Mouse (Mus musculus): ENCODE measurements at regions not wholly inside any gene's neighbourhood (a gene's known extent, or its start where the extent isn't known, plus 50 kb on each side); places are given as distances from the start of the nearest gene placed in this dataset.

GRCm38 (mm10) chr8:127982165-127982564 lies 376.2 kb upstream of the Nrp1 start:
- no peak for ATAC-seq (replicated peaks; ENCODE audit: insufficient number of reproducible peaks, low FRiP score, low TSS enrichment, low read depth)
- H3K4me2 ChIP-seq (ENCODE audit: low read depth, low read length) = no peak overlapping the region

GRCm38 (mm10) chr8:127985616-127986015 lies 372.8 kb upstream of the Nrp1 start:
- no peak for ATAC-seq (replicated peaks; ENCODE audit: insufficient number of reproducible peaks, low FRiP score, low TSS enrichment, low read depth)
- Histone ChIP-seq H3K4me3 (ENCODE audit: low read depth, low read length) (no peak overlapping the region), H3K27ac (replicated peaks; ENCODE audit: low read depth, low read length) (no peak overlapping the region), H3K36me3 (replicated peaks; ENCODE audit: control insufficient read depth, insufficient read depth, low read depth, low read length) (no peaks in the 10 kb centered on the region), H3K4me2 (ENCODE audit: low read depth, low read length) (no peak overlapping the region), H3K4me1 (ENCODE audit: control insufficient read depth, insufficient read depth, low read length) (no peaks in the 10 kb centered on the region), H3K27me3 (ENCODE audit: control insufficient read depth, insufficient read depth, low read length) (no peaks in the 10 kb centered on the region), H3K9ac (replicated peaks; ENCODE audit: low read length) (no peak overlapping the region), H3K9me3 (replicated peaks; ENCODE audit: control insufficient read depth, low read length) (no peaks in the 10 kb centered on the region)
- DNase-seq (ENCODE audit: low spot score) = no peak
- WGBS = 60% methylated on average over 6 of the region's 6 CpGs

More at GRCm38 (mm10) chr8:127982165-127982564, 376.2 kb upstream of the Nrp1 start:
- 88% methylated on average over 5 of the region's 5 CpGs for WGBS
- Histone ChIP-seq H3K9me3 (replicated peaks; ENCODE audit: control insufficient read depth, low read length) (no peaks in the 10 kb centered on the region), H3K27me3 (ENCODE audit: control insufficient read depth, insufficient read depth, low read length) (no peaks in the 10 kb centered on the region), H3K36me3 (replicated peaks; ENCODE audit: control insufficient read depth, insufficient read depth, low read depth, low read length) (no peaks in the 10 kb centered on the region), H3K4me1 (ENCODE audit: control insufficient read depth, insufficient read depth, low read length) (no peaks in the 10 kb centered on the region), H3K27ac (replicated peaks; ENCODE audit: low read depth, low read length) (no peak overlapping the region), H3K9ac (replicated peaks; ENCODE audit: low read length) (no peak overlapping the region), H3K4me3 (ENCODE audit: low read depth, low read length) (no peak overlapping the region)
- DNase-seq (ENCODE audit: low spot score) = no peak

GRCm38 (mm10) chr8:127988887-127989286 lies 369.5 kb upstream of the Nrp1 start:
- no peaks in the 10 kb centered on the region for H3K9me3 ChIP-seq (replicated peaks; ENCODE audit: control insufficient read depth, low read length)
- no peaks in the 10 kb centered on the region for H3K36me3 ChIP-seq (replicated peaks; ENCODE audit: control insufficient read depth, insufficient read depth, low read depth, low read length)
- no peak for DNase-seq (ENCODE audit: low spot score)
- no peaks in the 10 kb centered on the region; the same call in 1 of the 2 replicates for H3K4me1 ChIP-seq (ENCODE audit: control insufficient read depth, insufficient read depth, low read length)
- WGBS = 79% methylated on average over 1 of the region's 1 CpGs
- H3K27me3 ChIP-seq (ENCODE audit: control insufficient read depth, insufficient read depth, low read length) = no peaks in the 10 kb centered on the region
- no peak overlapping the region for H3K27ac ChIP-seq (replicated peaks; ENCODE audit: low read depth, low read length)
- no peak overlapping the region for H3K4me3 ChIP-seq (ENCODE audit: low read depth, low read length)
- H3K9ac ChIP-seq (replicated peaks; ENCODE audit: low read length) = no peak overlapping the region
- ATAC-seq (replicated peaks; ENCODE audit: insufficient number of reproducible peaks, low FRiP score, low TSS enrichment, low read depth) = no peak
- no peak overlapping the region for H3K4me2 ChIP-seq (ENCODE audit: low read depth, low read length)

- no peak for ATAC-seq (replicated peaks; ENCODE audit: insufficient number of reproducible peaks, low FRiP score, low TSS enrichment, low read depth)
- H3K36me3 ChIP-seq (replicated peaks; ENCODE audit: control insufficient read depth, insufficient read depth, low read depth, low read length) = no peaks in the 10 kb centered on the region
- H3K4me1 ChIP-seq (ENCODE audit: control insufficient read depth, insufficient read depth, low read length) = no peaks in the 10 kb centered on the region; the same call in 1 of the 2 replicates
- H3K27me3 ChIP-seq (ENCODE audit: control insufficient read depth, insufficient read depth, low read length) = no peaks in the 10 kb centered on the region
- WGBS = 83% methylated on average over 1 of the region's 1 CpGs
- no peak overlapping the region for H3K27ac ChIP-seq (replicated peaks; ENCODE audit: low read depth, low read length)
- H3K9me3 ChIP-seq (replicated peaks; ENCODE audit: control insufficient read depth, low read length) = no peaks in the 10 kb centered on the region
- H3K9ac ChIP-seq (replicated peaks; ENCODE audit: low read length) = no peak overlapping the region
- H3K4me2 ChIP-seq (ENCODE audit: low read depth, low read length) = no peak overlapping the region
- no peak overlapping the region for H3K4me3 ChIP-seq (ENCODE audit: low read depth, low read length)
- no peak for DNase-seq (ENCODE audit: low spot score)
Observed at GRCm38 (mm10) chr8:127994898-127995297, 363.5 kb upstream of the Nrp1 start.

- H3K36me3 ChIP-seq (replicated peaks; ENCODE audit: control insufficient read depth, insufficient read depth, low read depth, low read length) = no peaks in the 10 kb centered on the region
- no peak overlapping the region for H3K4me2 ChIP-seq (ENCODE audit: low read depth, low read length)
- ATAC-seq (replicated peaks; ENCODE audit: insufficient number of reproducible peaks, low FRiP score, low TSS enrichment, low read depth) = no peak
- H3K27ac ChIP-seq (replicated peaks; ENCODE audit: low read depth, low read length) = no peak overlapping the region
- no peak for DNase-seq (ENCODE audit: low spot score)
- WGBS = 88% methylated on average over 1 of the region's 1 CpGs
- no peaks in the 10 kb centered on the region for H3K27me3 ChIP-seq (ENCODE audit: control insufficient read depth, insufficient read depth, low read length)
- H3K4me3 ChIP-seq (ENCODE audit: low read depth, low read length) = no peak overlapping the region
- H3K9ac ChIP-seq (replicated peaks; ENCODE audit: low read length) = no peak overlapping the region
- no peaks in the 10 kb centered on the region; the same call in 1 of the 2 replicates for H3K4me1 ChIP-seq (ENCODE audit: control insufficient read depth, insufficient read depth, low read length)
- H3K9me3 ChIP-seq (replicated peaks; ENCODE audit: control insufficient read depth, low read length) = no peaks in the 10 kb centered on the region
Observed at GRCm38 (mm10) chr8:127995490-127995889, 362.9 kb upstream of the Nrp1 start.

GRCm38 (mm10) chr8:128002386-128002785 lies 356.0 kb upstream of the Nrp1 start:
- DNase-seq (ENCODE audit: low spot score) (no peak), ATAC-seq (replicated peaks; ENCODE audit: insufficient number of reproducible peaks, low FRiP score, low TSS enrichment, low read depth) (no peak)
- H3K4me1 ChIP-seq (ENCODE audit: control insufficient read depth, insufficient read depth, low read length) = no peaks in the 10 kb centered on the region
- no peaks in the 10 kb centered on the region for H3K9me3 ChIP-seq (replicated peaks; ENCODE audit: control insufficient read depth, low read length)
- no peak overlapping the region for H3K27ac ChIP-seq (replicated peaks; ENCODE audit: low read depth, low read length)
- H3K36me3 ChIP-seq (replicated peaks; ENCODE audit: control insufficient read depth, insufficient read depth, low read depth, low read length) = no peaks in the 10 kb centered on the region
- H3K27me3 ChIP-seq (ENCODE audit: control insufficient read depth, insufficient read depth, low read length) = no peaks in the 10 kb centered on the region
- no peak overlapping the region for H3K9ac ChIP-seq (replicated peaks; ENCODE audit: low read length)
- no peak overlapping the region for H3K4me3 ChIP-seq (ENCODE audit: low read depth, low read length)
- H3K4me2 ChIP-seq (ENCODE audit: low read depth, low read length) = no peak overlapping the region
- 60% methylated on average over 2 of the region's 2 CpGs for WGBS

- ATAC-seq (replicated peaks; ENCODE audit: insufficient number of reproducible peaks, low FRiP score, low TSS enrichment, low read depth) (no peak), DNase-seq (ENCODE audit: low spot score) (no peak)
Observed at GRCm38 (mm10) chr8:128002806-128003205, 355.6 kb upstream of the Nrp1 start.

GRCm38 (mm10) chr8:128003385-128003784 lies 355.0 kb upstream of the Nrp1 start:
- H3K9me3 ChIP-seq (replicated peaks; ENCODE audit: control insufficient read depth, low read length) = no peaks in the 10 kb centered on the region
- DNase-seq (ENCODE audit: low spot score) = no peak
- H3K9ac ChIP-seq (replicated peaks; ENCODE audit: low read length) = no peak overlapping the region
- WGBS = 22% methylated on average over 1 of the region's 1 CpGs
- no peak overlapping the region for H3K4me3 ChIP-seq (ENCODE audit: low read depth, low read length)
- no peaks in the 10 kb centered on the region for H3K4me1 ChIP-seq (ENCODE audit: control insufficient read depth, insufficient read depth, low read length)
- no peak for ATAC-seq (replicated peaks; ENCODE audit: insufficient number of reproducible peaks, low FRiP score, low TSS enrichment, low read depth)
- no peak overlapping the region for H3K27ac ChIP-seq (replicated peaks; ENCODE audit: low read depth, low read length)
- no peaks in the 10 kb centered on the region for H3K27me3 ChIP-seq (ENCODE audit: control insufficient read depth, insufficient read depth, low read length)
- no peak overlapping the region for H3K4me2 ChIP-seq (ENCODE audit: low read depth, low read length)
- H3K36me3 ChIP-seq (replicated peaks; ENCODE audit: control insufficient read depth, insufficient read depth, low read depth, low read length) = no peaks in the 10 kb centered on the region

More at GRCm38 (mm10) chr8:128002806-128003205, 355.6 kb upstream of the Nrp1 start:
- Histone ChIP-seq H3K4me2 (ENCODE audit: low read depth, low read length) (no peak overlapping the region), H3K27me3 (ENCODE audit: control insufficient read depth, insufficient read depth, low read length) (no peaks in the 10 kb centered on the region), H3K9me3 (replicated peaks; ENCODE audit: control insufficient read depth, low read length) (no peaks in the 10 kb centered on the region), H3K9ac (replicated peaks; ENCODE audit: low read length) (no peak overlapping the region), H3K4me1 (ENCODE audit: control insufficient read depth, insufficient read depth, low read length) (no peaks in the 10 kb centered on the region), H3K36me3 (replicated peaks; ENCODE audit: control insufficient read depth, insufficient read depth, low read depth, low read length) (no peaks in the 10 kb centered on the region), H3K4me3 (ENCODE audit: low read depth, low read length) (no peak overlapping the region), H3K27ac (replicated peaks; ENCODE audit: low read depth, low read length) (no peak overlapping the region)
- WGBS = 92% methylated on average over 1 of the region's 1 CpGs
